Mouse (Mus musculus) E14TG2a.4 (cell line): Measurements from ENCODE around the gene Dkk3.

Source experiments
- CTCF ChIP-seq: conservative IDR thresholded peaks from 2 replicates; pipeline ENCODE4 v1.5.1; 2014; ENCODE audit warnings: low read length
- NANOG ChIP-seq: IDR thresholded peaks from 2 replicates; pipeline ENCODE4 v1.6.1; 2014; ENCODE audit warnings: borderline replicate concordance, low read length, mixed read lengths

DNA sequence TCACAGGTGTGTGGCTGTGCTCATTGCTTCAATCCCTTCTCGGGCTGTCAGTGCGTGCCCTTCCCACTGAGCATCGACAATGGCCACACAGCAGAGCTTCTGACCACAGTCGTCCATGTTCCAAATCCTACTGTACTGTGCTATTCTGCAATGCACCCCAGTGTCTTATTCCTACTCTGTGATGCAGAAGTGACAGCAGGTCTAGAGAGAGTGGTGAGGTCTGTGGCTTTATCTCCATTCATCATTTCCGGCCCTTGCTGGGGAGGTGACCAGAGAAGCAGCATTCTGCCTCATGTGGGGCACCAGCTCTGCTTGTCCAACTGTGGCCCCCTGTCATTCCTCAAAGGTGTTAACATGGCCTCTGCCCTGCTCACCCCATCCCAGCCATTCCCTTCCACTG lies 22.3 kb downstream of the Dkk3 start:
- TF ChIP-seq CTCF (no peak), NANOG (no peak)
